In genomic region chr9:123529392-123530157, GRCm38 (mm10) we compare ENCODE assay signal across 8 mouse cellular contexts. TPM values are rescaled to one million over a fixed set of nuclear protein-coding genes. Genes with fewer than 3 reads are reported as not detected.
DNase-seq lines count a peak whose midpoint lies in the region; ATAC-seq lines count a peak whose summit lies in the region.

Sacm1l (plus strand) TSS chr9:123529759.

- peak within 1 kb of the TSS; percentile 80 to 99 for H3K4me3 ChIP-seq in heart, embryonic 14.5 days (ENCODE audit: control insufficient read depth in 1 of 2, insufficient read depth in 1 of 2, low read depth in 1 of 2, low read length in 2 of 2)
- peak within 1 kb of the TSS; percentile 98 for H3K4me3 ChIP-seq in liver, embryonic 13.5 days (replicated peaks)
- peak within 1 kb of the TSS; percentile 99 for H3K4me3 ChIP-seq in stomach, embryonic 16.5 days (replicated peaks; ENCODE audit: low read length)

- peak within 1 kb of the TSS; percentile 78 for H3K4me2 ChIP-seq in heart, embryonic 14.5 days (ENCODE audit: low read length)
- peak within 1 kb of the TSS; percentile 82 for H3K4me2 ChIP-seq in liver, embryonic 13.5 days
- peak within 1 kb of the TSS; percentile 68 for H3K4me2 ChIP-seq in stomach, embryonic 16.5 days (ENCODE audit: low read depth, low read length)

- peak; percentile 93 for ATAC-seq in CD4-positive, CD25-positive, alpha-beta regulatory T cell, adult 4 months
- peak; percentile 98 for ATAC-seq in heart, embryonic 14.5 days (ENCODE audit: insufficient number of reproducible peaks, insufficient read depth, low FRiP score, low read depth)
- peak; percentile 95 for ATAC-seq in liver, embryonic 13.5 days (ENCODE audit: low read depth)
- peak; percentile 100 for ATAC-seq in stomach, embryonic 16.5 days (ENCODE audit: insufficient read depth, low FRiP score)

- H3K9me3 ChIP-seq in heart, embryonic 14.5 days (ENCODE audit: control insufficient read depth, low read length) = no peaks in the 10 kb centered on the region
- no peaks in the 10 kb centered on the region for H3K9me3 ChIP-seq in liver, embryonic 13.5 days (replicated peaks)
- H3K9me3 ChIP-seq in stomach, embryonic 16.5 days (replicated peaks; ENCODE audit: control insufficient read depth, low read length) = no peaks in the 10 kb centered on the region

- peaks cover 0 to 22% of the 10 kb centered on the region in 2 experiments; a peak in 2 of 4 replicates for H3K4me1 ChIP-seq in heart, embryonic 14.5 days (ENCODE audit: control insufficient read depth in 2 of 2, insufficient read depth in 2 of 2, low read length in 2 of 2)
- peaks cover 61% of the 10 kb centered on the region for H3K4me1 ChIP-seq in liver, embryonic 13.5 days (replicated peaks)
- peaks cover 17% of the 10 kb centered on the region for H3K4me1 ChIP-seq in stomach, embryonic 16.5 days (ENCODE audit: control insufficient read depth, insufficient read depth, low read length)

- H3K27ac ChIP-seq in heart, embryonic 14.5 days (replicated peaks in 1 of 2; ENCODE audit: control insufficient read depth in 1 of 2, insufficient read depth in 1 of 2, low read depth in 2 of 2, low read length in 2 of 2) = peak within 1 kb of the TSS; percentile 96 to 98
- H3K27ac ChIP-seq in liver, embryonic 13.5 days = peak within 1 kb of the TSS; percentile 95
- peak within 1 kb of the TSS; percentile 95 for H3K27ac ChIP-seq in stomach, embryonic 16.5 days (ENCODE audit: low read length)

- H3K27me3 ChIP-seq in heart, embryonic 14.5 days (ENCODE audit: control insufficient read depth, insufficient read depth, low read length) = no peaks in the 10 kb centered on the region
- H3K27me3 ChIP-seq in liver, embryonic 13.5 days = no peaks in the 10 kb centered on the region
- H3K27me3 ChIP-seq in stomach, embryonic 16.5 days (ENCODE audit: control insufficient read depth, insufficient read depth, low read length) = no peaks in the 10 kb centered on the region

- no peaks in the 10 kb centered on the region for H3K36me3 ChIP-seq in heart, embryonic 14.5 days (ENCODE audit: control insufficient read depth, insufficient read depth, low read length)
- H3K36me3 ChIP-seq in liver, embryonic 13.5 days = no peaks in the 10 kb centered on the region
- no peaks in the 10 kb centered on the region for H3K36me3 ChIP-seq in stomach, embryonic 16.5 days (ENCODE audit: control insufficient read depth, insufficient read depth, low read length)

- H3K9ac ChIP-seq in heart, embryonic 14.5 days (ENCODE audit: low read length) = peak within 1 kb of the TSS; percentile 98
- H3K9ac ChIP-seq in liver, embryonic 13.5 days = peak within 1 kb of the TSS; percentile 99
- peak within 1 kb of the TSS; percentile 98 for H3K9ac ChIP-seq in stomach, embryonic 16.5 days (ENCODE audit: low read length)

- peak; percentile 98 for DNase-seq in c-Kit-negative CD71-positive TER-119-positive erythroid progenitor cells, embryonic 14.5 days (ENCODE audit: low read depth, low spot score)
- peak; percentile 100 for DNase-seq in fibroblast of lung, adult 2 months (ENCODE audit: low read depth)
- peak; percentile 100 for DNase-seq in kidney, postnatal 14 days
- peak; percentile 97 for DNase-seq in liver, embryonic 13.5 days
- peak; percentile 100 for DNase-seq in neural tube, embryonic 10.5 days (ENCODE audit: extremely low spot score, low spot score)

- WGBS in heart, embryonic 14.5 days = under 1% methylated on average over 77 of the region's 79 CpGs
- WGBS in liver, embryonic 13.5 days (ENCODE audit: insufficient replicate concordance) = under 1% methylated on average over 79 of the region's 79 CpGs
- WGBS in stomach, embryonic 16.5 days = under 1% methylated on average over 79 of the region's 79 CpGs

RNA-seq across cellular contexts. Expression of gene Sacm1l, which starts in this region (rescaled TPM):
- 10 to 100 TPM; 46.0 to 55.2 TPM for polyA plus RNA-seq in CD4-positive, CD25-positive, alpha-beta regulatory T cell, adult 4 months (2017; shearing (Covaris generic))
- polyA plus RNA-seq in heart, embryonic 14.5 days (2014; fragmentation: Nextera tagmentation; extraction: Ambion mirVana) = 46.2 and 48.2 TPM in 2 replicates
- 27.3 and 37.3 TPM in 2 replicates for polyA plus RNA-seq in liver, embryonic 13.5 days (2015; fragmentation: Nextera tagmentation; extraction: Ambion mirVana)
- 63.6 and 65.4 TPM in 2 replicates for polyA plus RNA-seq in stomach, embryonic 16.5 days (2015; fragmentation: Nextera tagmentation; extraction: Ambion mirVana)

Comparison
In these comparisons a context has a peak if more than half of its experiments do, and no peak if none do; other contexts are left out.
1. Peak in every context shown above with its lines: DNase-seq, ATAC-seq, H3K4me3 ChIP-seq and H3K27ac ChIP-seq.